Mouse (Mus musculus) embryonic facial prominence, embryonic 13.5 days (tissue): ENCODE measurements around the gene Tnnt1. TPM values are rescaled to one million over a fixed set of nuclear protein-coding genes. Genes with fewer than 3 reads are reported as not detected.
"Not testable (repeated sequence)": the region's sequence is repeated elsewhere in the genome, so short reads cannot be mapped to it uniquely, and the experiment has no call there.

Experiments
- ATAC-seq: fragments of 200-750 bp; cut with Nextera tagmentation; 2 replicates; pipeline ENCODE4 v1.8.0; 2017; ENCODE audit warnings: low read depth; ENCODE audit not compliant: insufficient number of reproducible peaks, insufficient read depth, low FRiP score, low TSS enrichment
- H3K27ac ChIP-seq: fragments of 300-500 bp; sonication (generic); 2 replicates; pipeline ENCODE4 v1.5.1; 2015; ENCODE audit warnings: moderate library complexity, mild to moderate bottlenecking, inconsistent platforms
- H3K27me3 ChIP-seq: fragments of 300-500 bp; sonication (generic); 2 replicates; pipeline ENCODE4 v1.6.1; 2015; ENCODE audit warnings: mild to moderate bottlenecking, inconsistent platforms
- H3K36me3 ChIP-seq: fragments of 300-500 bp; sonication (generic); 2 replicates; pipeline ENCODE4 v1.6.1; 2015; ENCODE audit warnings: mild to moderate bottlenecking, inconsistent platforms
- H3K4me1 ChIP-seq: fragments of 300-500 bp; sonication (generic); 2 replicates; pipeline ENCODE4 v1.6.1; 2015; ENCODE audit warnings: inconsistent platforms
- H3K4me2 ChIP-seq: fragments of 300-500 bp; sonication (generic); 2 replicates; pipeline ENCODE4 v1.6.1; 2015; ENCODE audit warnings: moderate library complexity, mild to moderate bottlenecking, inconsistent platforms
- H3K4me3 ChIP-seq: fragments of 300-500 bp; sonication (generic); 2 replicates; pipeline ENCODE4 v1.5.1; 2015; ENCODE audit warnings: mild to moderate bottlenecking, inconsistent platforms
- H3K9ac ChIP-seq: fragments of 300-500 bp; sonication (generic); 2 replicates; pipeline ENCODE4 v1.6.1; 2015; ENCODE audit warnings: mild to moderate bottlenecking, inconsistent platforms
- H3K9me3 ChIP-seq: fragments of 300-500 bp; sonication (generic); 2 replicates; pipeline ENCODE4 v1.6.1; 2016; ENCODE audit warnings: inconsistent platforms
- WGBS: fragments of 180-500 bp; shearing (Covaris S2); methylation state at CpG from one replicate; pipeline ENCODE4 v1.1.7; 2015; ENCODE audit warnings: mixed read lengths; 5-methylcytosine and 5-hydroxymethylcytosine counted together
- polyA plus RNA-seq: library from polyadenylated mRNA; unstranded; fragments of >200 nt; fragmentation: Nextera tagmentation; extraction: Ambion mirVana; gene quantifications from 2 replicates; pipeline ENCODE4 v1.2.1, GENCODE M21; 2015

The Tnnt1 gene
- polyA plus RNA-seq, 1 experiment from 2014 or later = 63.3 TPM

DNA sequence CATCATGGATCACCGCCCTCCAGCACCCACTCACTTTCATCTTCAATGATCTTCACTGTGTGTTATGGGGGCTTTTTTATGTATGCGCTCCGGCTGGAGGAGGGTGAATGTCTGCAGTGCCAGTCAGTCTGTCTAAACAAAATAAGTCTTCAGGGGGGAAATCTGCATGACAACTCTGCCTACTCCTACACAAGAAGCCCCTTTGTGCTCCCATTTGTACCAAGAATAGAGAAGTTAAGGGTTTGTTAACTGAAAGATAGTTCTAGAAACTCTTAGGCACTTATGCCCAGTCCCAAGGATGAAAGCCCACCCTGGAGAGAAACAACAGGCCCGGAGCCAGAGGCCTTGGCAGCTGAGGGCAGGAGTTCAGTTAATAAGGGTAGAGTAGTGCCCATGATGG is 20.2 kb upstream of the Tnnt1 start:
- ATAC-seq = no peak
- no peak overlapping the region for H3K9ac ChIP-seq
- no peaks in the 10 kb centered on the region for H3K9me3 ChIP-seq
- no peak overlapping the region for H3K27ac ChIP-seq
- H3K4me1 ChIP-seq = peaks cover 9% of the 10 kb centered on the region; the same call in 1 of the 2 replicates
- peaks cover 10% of the 10 kb centered on the region; the same call in 1 of the 2 replicates for H3K27me3 ChIP-seq
- H3K4me2 ChIP-seq = no peak overlapping the region
- no peak overlapping the region for H3K4me3 ChIP-seq
- 90% methylated on average over 4 of the region's 4 CpGs for WGBS
- no peaks in the 10 kb centered on the region for H3K36me3 ChIP-seq

DNA sequence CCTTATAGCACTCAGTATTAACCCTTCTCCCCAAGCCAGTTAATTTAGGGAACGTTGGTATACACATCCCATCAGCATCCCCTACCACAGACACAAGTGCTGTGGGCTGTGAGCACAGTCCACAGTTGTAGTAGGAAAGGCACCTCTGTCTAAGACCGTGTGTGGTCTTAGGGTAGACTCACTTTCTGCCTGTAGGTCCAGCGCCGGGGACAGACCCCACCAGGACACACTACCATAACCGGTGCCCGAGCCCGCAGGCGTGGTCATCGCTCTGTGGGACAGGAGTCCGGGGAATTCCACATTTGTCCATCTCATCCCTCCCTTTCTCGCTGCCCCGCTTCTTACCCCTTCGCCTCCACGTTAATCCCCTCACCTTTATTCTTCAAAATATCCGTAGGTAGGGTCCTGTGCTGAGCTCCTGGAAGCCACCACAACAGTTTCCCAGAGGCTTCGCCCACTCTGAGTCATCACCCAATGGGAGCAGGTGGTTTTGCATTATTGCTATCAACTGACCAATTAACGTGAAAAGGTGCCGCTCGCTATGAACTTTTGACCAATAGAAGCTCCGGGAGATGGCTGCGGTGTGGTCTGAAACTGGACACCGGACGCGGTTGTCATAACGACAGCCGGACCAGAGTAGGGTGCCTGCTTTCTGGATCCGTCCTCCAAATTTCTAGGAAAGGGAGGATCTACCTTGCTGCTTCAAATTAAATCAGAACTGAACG is 16.0 kb upstream of the Tnnt1 start, which contains the start of gene Dnaaf3:
Gene Dnaaf3, minus strand, starts transcription at position 449 of the 725 bp plus-strand sequence.
- peaks cover 13% of the 10 kb centered on the region; the same call in 1 of the 2 replicates for H3K4me1 ChIP-seq
- 3% methylated on average over 28 of the region's 28 CpGs for WGBS
- peak within 1 kb of the TSS; percentile 50 for H3K4me2 ChIP-seq
- no peak for ATAC-seq
- H3K9ac ChIP-seq = peak within 1 kb of the TSS; percentile 47; the same call in 1 of the 2 replicates
- peaks cover 19% of the 10 kb centered on the region; the same call in 1 of the 2 replicates for H3K27me3 ChIP-seq
- H3K9me3 ChIP-seq = no peaks in the 10 kb centered on the region
- peak within 1 kb of the TSS; percentile 29 for H3K4me3 ChIP-seq
- H3K36me3 ChIP-seq = no peaks in the 10 kb centered on the region
- H3K27ac ChIP-seq = no peak within 1 kb of the TSS

DNA sequence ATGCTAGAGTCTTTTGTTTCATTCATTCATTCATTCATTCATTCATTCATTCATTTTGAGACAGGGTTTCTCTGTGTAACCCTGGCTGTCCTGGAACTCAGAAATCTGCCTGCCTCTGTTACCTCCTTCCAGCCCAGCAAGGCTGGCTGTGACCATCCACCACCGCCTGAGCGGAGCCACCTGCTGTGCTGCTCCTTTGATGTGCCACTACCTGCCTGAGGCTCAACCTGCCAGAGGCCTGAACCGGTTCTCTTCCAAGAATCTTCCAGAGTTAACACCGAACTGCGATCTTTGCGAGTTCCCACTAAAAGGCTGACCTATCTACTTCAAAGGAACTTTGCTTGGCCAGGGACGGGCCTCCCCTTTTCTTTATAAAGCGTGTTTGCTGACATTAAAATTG is 14.0 kb upstream of the Tnnt1 start:
- H3K9me3 ChIP-seq, H3K27ac ChIP-seq, ATAC-seq, H3K4me3 ChIP-seq, H3K36me3 ChIP-seq, H3K4me2 ChIP-seq, H3K9ac ChIP-seq: not testable (repeated sequence)
- 41% methylated on average over 8 of the region's 8 CpGs for WGBS
- peaks cover 20% of the 10 kb centered on the region; the same call in 1 of the 2 replicates for H3K27me3 ChIP-seq
- H3K4me1 ChIP-seq = peaks cover 23% of the 10 kb centered on the region; the same call in 1 of the 2 replicates

DNA sequence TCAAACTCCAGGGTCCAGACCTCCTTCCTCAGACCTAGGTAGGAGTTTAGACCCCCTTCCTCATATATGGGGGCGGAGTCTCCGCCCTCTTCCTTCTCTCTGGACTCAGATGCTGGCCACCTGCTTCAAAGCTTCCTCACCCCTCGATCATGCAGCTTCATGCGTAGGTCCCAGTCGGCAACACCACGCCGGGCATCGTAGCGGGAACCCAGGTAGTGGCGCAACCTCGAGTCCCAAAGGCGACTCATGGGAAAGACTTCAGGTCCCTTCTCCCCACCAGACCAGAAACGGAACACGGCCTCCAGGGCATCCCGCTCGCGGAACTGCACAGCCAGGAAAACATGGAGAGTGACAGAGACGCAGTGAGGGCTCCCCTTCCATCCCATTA is 11.1 kb upstream of the Tnnt1 start:
- no peak overlapping the region for H3K27ac ChIP-seq
- ATAC-seq = no peak
- H3K36me3 ChIP-seq = no peaks in the 10 kb centered on the region
- H3K4me1 ChIP-seq = peaks cover 20% of the 10 kb centered on the region; the same call in 1 of the 2 replicates
- H3K4me3 ChIP-seq = peak overlapping the region; percentile 44
- peak overlapping the region; percentile 68 for H3K4me2 ChIP-seq
- peaks cover 19% of the 10 kb centered on the region; the same call in 1 of the 2 replicates for H3K27me3 ChIP-seq
- WGBS = 41% methylated on average over 18 of the region's 18 CpGs
- 0 out of 2 replicates have a peak overlapping the region, but pooled peaks have one; percentile 71 for H3K9ac ChIP-seq
- H3K9me3 ChIP-seq = no peaks in the 10 kb centered on the region

DNA sequence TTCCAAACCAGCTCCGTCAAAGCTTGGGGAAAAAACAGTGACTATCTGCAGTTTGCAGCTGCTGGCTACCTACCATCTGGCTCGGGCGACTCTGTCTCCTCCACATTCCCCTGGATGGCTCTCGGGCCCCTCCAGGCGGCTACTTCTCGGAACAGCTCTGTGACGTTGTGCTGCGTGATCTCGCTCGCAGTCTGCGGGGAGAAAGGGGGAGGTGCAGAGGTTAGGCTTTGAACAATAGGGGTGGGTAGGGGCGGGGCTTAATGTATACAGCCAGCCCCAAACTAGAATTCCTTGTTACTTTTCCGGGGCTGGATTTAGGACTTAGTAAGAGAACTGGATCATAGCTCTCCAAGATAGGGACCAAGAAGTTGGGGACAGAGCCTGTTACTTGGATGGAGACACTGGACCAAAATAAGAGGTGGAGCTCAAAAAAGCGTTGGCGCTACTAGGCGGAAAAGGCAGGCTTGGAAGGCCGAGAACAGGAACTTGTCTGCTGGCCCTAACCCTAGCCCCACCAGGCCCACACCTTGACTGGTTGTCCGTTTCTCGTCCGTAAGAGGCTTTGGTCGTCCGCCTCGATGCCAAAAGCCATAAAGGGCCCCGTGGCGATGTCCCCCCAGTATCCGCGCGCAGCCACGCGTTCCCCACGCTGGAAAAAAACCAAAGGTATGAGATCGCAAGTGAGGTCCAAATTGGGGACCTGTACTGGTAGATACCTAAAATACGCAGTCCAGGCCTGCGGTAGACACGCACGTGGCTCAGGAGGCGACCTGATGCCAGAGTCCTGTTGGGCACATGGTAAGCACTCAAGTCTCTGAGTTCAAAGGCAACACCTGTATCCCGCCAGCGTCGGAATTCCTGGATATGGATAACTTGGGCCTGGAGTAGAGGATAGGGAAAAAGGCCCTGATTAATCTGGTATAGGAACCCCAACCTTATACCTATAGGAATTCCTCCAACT is 10.4 kb upstream of the Tnnt1 start:
- ATAC-seq = peak; percentile 81
- peak overlapping the region; percentile 71 for H3K9ac ChIP-seq
- peaks cover 14% of the 10 kb centered on the region; the same call in 1 of the 2 replicates for H3K4me1 ChIP-seq
- H3K4me3 ChIP-seq = peak overlapping the region; percentile 44
- H3K4me2 ChIP-seq = peak overlapping the region; percentile 68
- H3K36me3 ChIP-seq = no peaks in the 10 kb centered on the region
- H3K9me3 ChIP-seq = no peaks in the 10 kb centered on the region
- H3K27me3 ChIP-seq = peaks cover 15% of the 10 kb centered on the region; the same call in 1 of the 2 replicates
- peak overlapping the region; percentile 52 for H3K27ac ChIP-seq
- WGBS = 23% methylated on average over 40 of the region's 40 CpGs

DNA sequence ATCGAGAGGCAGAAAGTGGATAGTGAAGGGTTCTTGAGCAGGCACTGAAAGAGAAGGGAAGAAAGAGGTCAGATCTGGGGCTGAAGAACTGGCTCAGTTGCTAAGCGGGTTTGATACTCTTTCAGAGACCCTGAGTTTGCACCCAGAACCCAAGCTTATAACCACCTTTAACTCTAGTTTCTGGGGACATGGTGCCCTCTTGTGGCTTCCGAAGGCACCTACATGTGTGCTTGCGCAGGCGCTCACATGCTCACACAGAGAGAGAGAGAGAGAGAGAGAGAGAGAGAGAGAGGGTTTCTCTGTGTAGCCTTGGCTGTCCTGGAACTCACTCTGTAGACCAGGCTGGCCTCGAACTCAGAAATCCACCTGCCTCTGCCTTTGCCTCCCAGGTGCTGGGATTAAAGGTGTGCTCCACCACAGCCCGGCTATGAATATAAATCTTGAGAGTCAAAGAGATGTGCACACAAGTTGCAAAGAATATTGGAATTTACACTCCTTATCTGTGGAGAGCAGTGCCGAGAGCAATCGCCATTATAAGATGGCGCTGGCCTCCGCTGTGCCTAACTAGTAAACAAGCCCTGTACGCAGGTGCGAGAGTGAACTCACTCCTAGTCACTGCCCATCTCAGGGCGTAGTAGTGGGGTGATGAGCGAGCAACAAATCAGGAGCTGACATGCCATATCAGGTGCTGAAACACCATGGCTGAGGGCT is 8.2 kb upstream of the Tnnt1 start, which contains the start of gene Tnni3:
Gene Tnni3, minus strand, starts transcription at position 18 of the 711 bp plus-strand sequence.
- not testable (repeated sequence) for H3K27ac ChIP-seq, ATAC-seq, H3K9ac ChIP-seq, H3K4me3 ChIP-seq, H3K9me3 ChIP-seq, H3K4me2 ChIP-seq, H3K36me3 ChIP-seq
- Histone ChIP-seq H3K27me3 (peaks cover 19% of the 10 kb centered on the region; the same call in 1 of the 2 replicates), H3K4me1 (peaks cover 25% of the 10 kb centered on the region)
- 69% methylated on average over 15 of the region's 15 CpGs for WGBS

DNA sequence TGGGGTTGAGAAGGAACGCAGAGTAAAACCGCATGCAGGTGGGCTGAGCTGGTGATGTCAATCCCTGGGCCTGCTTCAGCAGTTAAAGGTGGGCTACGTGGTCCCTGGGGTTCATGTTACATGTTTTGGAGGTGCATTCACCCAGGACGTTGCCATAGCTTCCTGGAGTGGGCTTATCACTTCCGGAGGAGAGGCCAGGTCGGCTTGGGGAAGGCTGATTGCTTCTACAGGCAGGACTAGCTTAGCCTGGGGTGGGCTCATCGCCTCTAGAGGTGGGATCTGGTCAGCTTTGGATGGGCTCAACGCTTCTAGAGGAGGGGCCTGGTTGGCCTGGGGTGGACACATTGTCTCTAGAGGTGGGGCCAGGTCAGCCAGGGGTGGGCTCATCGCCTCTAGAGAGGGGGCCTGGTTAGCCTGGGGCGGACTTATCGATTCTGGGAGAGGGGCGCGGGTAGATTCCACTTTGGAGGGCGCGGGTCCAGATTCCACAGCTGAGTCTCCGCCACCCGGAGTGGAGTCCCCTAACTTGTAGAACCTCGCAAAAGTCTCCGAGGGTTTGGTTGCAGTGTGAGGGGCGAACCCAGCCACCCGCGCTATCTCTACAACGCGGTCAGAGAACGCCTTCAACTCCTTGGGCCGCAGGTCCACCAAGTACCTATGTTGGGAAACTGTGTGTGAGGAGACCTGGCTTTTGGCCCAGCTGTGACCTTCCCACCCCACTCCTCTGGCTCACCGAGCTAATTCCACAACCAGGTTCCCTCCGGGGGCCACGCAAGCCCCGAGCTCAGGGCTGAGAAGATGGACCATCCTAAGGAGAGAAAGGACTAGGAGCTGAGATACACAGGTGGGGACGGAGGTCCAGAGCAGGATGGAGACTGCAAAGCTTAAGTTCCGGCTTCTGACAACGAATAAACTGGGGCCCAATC is 7.3 kb upstream of the Tnnt1 start:
- ATAC-seq = no peak

DNA sequence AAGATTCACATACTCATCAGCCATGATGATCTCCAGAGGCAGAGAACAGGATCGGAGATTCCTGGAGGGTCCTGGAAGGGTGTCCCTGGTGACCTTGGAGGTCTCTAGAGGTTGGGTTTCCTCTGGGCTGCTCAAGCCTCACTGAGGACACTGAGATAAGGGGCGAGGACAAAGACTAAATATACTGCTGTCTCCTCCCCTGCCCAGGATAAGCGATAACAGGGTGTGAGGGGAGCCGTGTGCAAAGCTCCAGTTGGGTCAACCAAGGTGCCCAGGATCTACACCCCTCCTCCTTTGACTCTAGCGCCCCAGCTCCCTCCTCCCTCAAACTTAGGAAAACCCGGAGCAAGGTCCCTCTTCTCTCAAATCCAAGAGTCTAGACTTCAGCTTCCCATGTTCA is 6.1 kb upstream of the Tnnt1 start:
- no peak for ATAC-seq
- 85% methylated on average over 6 of the region's 6 CpGs for WGBS

More for the DNA sequence above, 7.3 kb upstream of the Tnnt1 start:
- H3K27me3 ChIP-seq = peaks cover 19% of the 10 kb centered on the region; the same call in 1 of the 2 replicates
- no peak overlapping the region for H3K9ac ChIP-seq
- H3K4me3 ChIP-seq = no peak overlapping the region
- H3K9me3 ChIP-seq = no peaks in the 10 kb centered on the region
- 90% methylated on average over 33 of the region's 33 CpGs for WGBS
- no peak overlapping the region for H3K4me2 ChIP-seq
- H3K4me1 ChIP-seq = peaks cover 25% of the 10 kb centered on the region
- H3K27ac ChIP-seq = no peak overlapping the region
- no peaks in the 10 kb centered on the region for H3K36me3 ChIP-seq

DNA sequence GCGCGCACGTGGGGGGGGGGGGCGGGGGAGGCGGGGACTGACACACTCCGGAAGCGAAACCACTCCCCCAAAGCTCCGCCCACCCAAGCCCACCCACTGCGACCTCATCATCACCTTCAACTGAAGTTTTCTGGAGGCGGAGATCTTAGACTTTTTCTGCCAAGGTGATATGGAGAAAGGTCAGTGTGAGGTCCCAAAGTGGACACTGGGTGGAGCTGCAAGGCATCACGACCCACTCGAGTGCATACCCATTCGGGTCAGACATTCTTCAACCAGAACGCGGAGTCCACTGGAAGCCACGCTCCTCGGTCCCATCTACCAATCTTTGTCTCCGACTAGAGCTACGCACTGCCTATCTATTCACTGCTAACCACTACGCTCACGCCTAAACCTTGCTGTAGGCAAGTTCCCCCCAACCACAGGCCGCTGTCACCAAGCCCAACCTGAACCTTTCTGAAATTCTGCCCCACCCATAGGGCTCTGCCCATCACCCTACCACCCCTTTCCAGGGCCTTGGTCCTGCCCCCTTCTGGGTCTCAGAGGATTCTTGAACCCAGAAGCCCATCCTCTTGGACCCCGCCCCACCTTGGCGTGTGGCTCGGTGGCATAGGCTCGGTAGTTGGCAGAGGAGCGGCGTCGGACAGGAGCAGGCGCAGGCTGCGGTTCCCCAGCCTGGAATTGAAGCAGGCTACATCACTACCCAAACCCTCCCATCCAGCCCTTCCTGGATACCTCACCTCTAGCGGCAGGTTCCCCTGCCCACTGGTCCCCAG is 5.2 kb upstream of the Tnnt1 start:
- ATAC-seq = no peak; the same call in 1 of the 2 replicates
- H3K9me3 ChIP-seq = no peaks in the 10 kb centered on the region
- H3K4me1 ChIP-seq = peaks cover 16% of the 10 kb centered on the region
- H3K9ac ChIP-seq = peak overlapping the region; percentile 61; the same call in 1 of the 2 replicates
- H3K4me2 ChIP-seq = peak overlapping the region; percentile 57
- 33% methylated on average over 31 of the region's 32 CpGs for WGBS
- H3K27me3 ChIP-seq = peaks cover 11% of the 10 kb centered on the region; the same call in 1 of the 2 replicates
- peak overlapping the region; percentile 28 for H3K4me3 ChIP-seq
- H3K27ac ChIP-seq = no peak overlapping the region
- no peaks in the 10 kb centered on the region for H3K36me3 ChIP-seq

More for the DNA sequence above, 6.1 kb upstream of the Tnnt1 start:
- H3K4me1 ChIP-seq = peaks cover 22% of the 10 kb centered on the region
- H3K27ac ChIP-seq = no peak overlapping the region
- H3K27me3 ChIP-seq = peaks cover 14% of the 10 kb centered on the region; the same call in 1 of the 2 replicates
- no peak overlapping the region for H3K4me3 ChIP-seq
- no peak overlapping the region for H3K9ac ChIP-seq
- H3K9me3 ChIP-seq = no peaks in the 10 kb centered on the region
- no peaks in the 10 kb centered on the region for H3K36me3 ChIP-seq
- H3K4me2 ChIP-seq = no peak overlapping the region
